Mouse (Mus musculus) kidney, adult 9 months (tissue): ENCODE data around the gene Ppm1k.
"Not testable (repeated sequence)": the region's sequence is repeated elsewhere in the genome, so short reads cannot be mapped to it uniquely, and the experiment has no call there.

Experiments
- DNase-seq: peaks from one replicate; pipeline ENCODE4 v3.0.0; 2022

Ppm1k gene

DNA sequence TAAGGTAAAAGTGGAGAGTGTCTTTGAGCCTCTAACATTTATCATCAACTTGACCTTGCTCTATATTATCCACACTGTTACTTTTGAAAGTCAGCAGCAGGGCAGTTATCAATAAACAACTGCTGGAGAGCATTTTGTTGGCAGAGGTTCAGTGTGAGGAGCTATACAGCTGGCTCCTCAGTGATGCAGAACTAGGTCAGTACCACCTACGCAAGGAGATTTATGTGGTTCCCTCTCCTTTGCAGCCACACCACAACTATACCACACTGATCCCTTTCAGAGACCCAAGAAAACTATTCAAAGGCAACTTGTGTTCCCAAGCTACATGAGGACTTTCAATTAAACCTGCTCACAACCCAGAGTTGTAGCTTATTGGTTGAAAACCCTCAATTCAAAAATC, 3.8 kb downstream of the Ppm1k start:
- no peak for DNase-seq

- DNase-seq, result no peak
Observed at GRCm38 (mm10) chr6:57531011-57531410, 4.3 kb downstream of the Ppm1k start.

DNA sequence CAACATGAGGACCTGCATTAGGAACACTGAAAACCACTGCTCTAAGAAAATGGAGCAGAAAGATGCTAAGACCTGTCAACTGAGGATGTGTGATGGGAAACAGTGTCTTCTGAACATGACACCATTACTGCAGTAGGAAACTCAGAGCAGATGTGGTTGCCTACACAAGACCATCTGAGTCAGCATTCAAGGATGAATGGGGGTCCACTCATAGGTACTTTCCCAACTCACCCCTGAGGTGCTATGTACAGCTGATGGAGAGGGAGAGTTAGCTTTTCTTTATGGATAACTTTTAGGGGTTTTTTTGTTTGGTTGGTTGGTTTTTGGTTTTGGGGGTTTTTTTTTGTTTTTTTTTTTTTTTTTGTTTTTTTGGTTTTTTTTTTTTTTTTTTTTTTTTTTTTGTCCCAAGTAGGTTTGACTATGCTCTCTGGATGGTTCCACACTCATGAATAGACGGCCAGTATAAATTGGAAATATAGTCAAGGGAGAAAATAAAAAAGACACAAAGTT, 5.9 kb downstream of the Ppm1k start:
- no peak for DNase-seq

DNA sequence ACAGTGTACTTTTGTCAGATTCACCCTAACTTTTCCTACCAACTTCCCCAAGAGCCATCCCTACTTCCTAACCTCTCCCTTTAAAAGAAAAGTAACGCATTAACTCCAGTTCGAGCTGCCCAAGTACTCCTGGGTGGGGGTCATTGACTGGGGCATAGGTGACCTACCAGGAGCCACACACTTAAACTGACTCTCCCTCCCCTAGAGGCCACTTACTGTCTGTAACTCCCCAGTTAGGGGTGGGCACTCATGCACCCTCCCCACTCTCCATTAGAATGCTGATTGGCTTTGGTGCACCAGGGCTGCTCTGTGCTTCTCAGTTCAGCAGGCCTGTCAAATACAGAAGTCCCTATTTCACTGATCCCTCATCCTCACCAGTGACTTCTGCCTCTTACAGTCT, 8.3 kb downstream of the Ppm1k start:
- no peak for DNase-seq

- DNase-seq, result no peak
Observed at GRCm38 (mm10) chr6:57524742-57525141, 10.5 kb downstream of the Ppm1k start.

- no peak for DNase-seq
Observed at GRCm38 (mm10) chr6:57520749-57521652, 14.3 kb downstream of the Ppm1k start.

- DNase-seq, result no peak
Observed at GRCm38 (mm10) chr6:57514035-57514374, 21.3 kb downstream of the Ppm1k start.

DNA sequence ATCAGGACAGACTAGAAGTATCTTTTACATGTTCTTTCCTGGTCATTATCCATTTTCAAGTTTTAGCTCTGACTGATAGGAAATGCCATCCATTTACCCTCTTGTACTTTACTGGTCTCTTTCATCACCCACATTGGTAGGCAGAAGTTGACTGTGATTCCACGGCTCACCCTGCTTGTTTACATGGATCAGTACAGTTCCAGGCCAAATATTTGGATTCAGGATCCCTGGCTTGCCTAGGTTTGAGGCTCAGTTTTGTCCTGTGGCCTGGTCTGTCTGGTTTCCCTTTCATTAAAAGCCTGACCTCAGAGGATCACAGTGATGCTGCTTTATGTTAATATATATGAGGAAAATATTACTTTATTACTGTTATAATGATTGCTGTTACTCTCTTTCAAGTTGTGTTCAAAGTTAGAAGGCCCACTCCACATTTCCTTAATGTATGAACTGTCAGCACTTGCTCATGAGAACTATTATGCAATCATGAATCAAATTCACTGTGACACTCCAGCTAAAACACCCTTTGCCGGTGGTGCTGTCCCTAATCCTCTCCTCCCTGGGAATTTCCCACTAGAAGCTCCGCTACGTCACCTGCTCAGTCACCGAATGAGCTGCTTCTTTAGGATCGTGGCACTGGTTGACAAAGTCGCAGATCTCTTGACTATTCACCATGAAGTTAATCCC, 21.8 kb downstream of the Ppm1k start:
- DNase-seq, result no peak

DNA sequence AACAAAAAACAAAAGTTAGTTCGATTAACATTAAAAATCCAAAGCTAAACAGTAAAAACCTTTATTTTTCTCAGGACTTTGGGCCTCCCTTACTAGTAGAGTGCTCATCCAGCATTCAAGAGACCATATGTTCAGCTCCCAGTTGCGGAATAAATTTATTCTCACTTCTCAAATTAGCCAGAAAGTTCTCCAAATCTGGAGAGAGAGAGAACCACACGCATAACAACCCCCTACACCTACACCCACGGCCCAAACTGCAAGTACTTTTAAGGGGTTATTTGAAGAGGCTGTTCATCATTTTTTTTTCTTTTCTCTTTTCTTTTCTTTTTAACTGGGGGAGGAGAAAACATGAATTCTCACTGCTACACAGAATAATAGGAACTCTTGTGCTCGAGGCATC, 23.4 kb downstream of the Ppm1k start:
- DNase-seq, result no peak

GRCm38 (mm10) chr6:57503662-57504379, 31.4 kb downstream of the Ppm1k start:
- DNase-seq, result no peak

DNA sequence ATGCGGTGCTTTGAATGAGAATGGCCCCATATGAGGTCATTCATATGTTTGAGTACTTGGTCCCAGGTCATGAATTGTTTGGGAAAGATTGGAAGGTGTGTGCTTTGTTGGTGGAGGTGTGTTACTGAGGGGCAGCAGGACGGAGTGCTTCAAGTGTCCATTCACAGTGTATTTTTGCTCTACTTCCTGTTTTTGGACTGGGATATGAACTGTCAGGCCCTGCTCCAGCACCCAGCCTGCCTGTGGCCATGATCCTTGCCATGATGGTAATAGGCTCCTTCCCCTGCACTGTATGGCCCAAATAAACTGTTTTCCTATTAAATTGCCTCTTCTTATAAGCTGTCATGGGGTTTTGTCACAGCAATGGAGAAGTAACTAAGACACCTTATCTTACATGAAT, 36.1 kb downstream of the Ppm1k start:
- no peak for DNase-seq

DNA sequence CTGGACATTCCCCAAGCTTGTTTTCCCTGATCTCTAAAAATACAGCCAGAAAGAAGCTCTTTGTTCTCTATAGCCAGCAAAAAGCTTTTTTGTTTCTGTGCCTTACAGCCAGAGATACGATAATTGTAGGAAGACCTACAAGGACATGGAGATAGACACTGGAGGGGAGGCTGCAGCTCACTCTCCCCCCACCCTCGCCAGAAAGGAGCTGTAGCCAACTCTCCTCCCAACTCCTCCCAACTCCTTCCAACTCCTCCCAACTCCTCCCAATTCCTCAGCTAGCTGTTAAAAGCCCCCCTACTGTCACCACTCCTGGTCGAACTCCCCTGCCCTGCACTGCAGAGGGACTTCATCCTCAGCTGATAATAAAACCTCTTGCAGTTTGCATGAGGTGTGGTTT, 67.1 kb downstream of the Ppm1k start:
- not testable (repeated sequence) for DNase-seq
